10 mouse cellular contexts compared by ENCODE assay signal in the genomic region with DNA sequence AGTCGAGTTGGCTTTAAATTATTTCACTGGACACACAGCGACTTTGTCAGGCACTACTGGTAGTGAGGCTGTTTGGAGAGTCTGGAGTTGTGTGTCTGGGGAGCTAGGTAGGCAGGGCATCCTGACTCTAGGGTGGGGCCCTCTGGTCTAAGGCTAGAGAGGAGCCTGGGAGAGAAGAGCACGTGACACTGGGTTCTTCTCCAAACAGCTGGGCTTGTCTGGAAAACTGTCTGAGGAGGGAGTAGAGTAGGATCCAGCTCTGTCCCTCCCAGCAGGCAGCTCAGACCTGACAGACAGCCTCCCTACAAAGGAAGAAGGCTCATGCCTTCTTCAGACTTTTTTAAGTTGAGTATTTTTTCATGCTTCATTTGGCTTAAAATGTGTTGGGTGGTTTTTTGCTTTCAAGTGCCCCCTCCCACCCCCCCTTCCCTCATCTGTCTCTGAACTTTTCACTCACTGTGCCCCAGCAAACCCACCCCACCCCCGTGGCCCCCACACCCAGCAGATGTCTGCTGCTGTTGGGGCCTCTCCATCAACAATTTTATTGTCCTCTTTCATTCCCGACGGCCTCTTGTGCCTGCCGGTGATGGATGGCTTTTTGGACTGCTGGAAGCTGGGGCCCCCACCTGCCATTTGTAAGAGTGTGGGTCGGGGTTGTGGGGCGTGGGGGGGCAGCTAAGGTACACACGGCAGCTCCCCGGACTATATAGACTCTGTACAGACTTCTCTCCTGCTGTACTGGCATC. TPM values are rescaled to one million over a fixed set of nuclear protein-coding genes. Genes with fewer than 3 reads are reported as not detected.
DNase-seq lines count a peak whose midpoint lies in the region; ATAC-seq and TF ChIP-seq lines count a peak whose summit lies in the region.
"Had no signal": no experiment of that assay in that cellular context is flagged by ENCODE, and none has a peak within 500 bp of the region (broad histone marks: within the 10 kb centered on the region; RNA-seq: fewer than 3 reads in every experiment).

No protein-coding gene starts in this region.

- WGBS in intestine, embryonic 14.5 days: 3% methylated on average over 11 of the region's 11 CpGs
- 4% methylated on average over 11 of the region's 11 CpGs for WGBS in intestine, postnatal 0 days
- 15% methylated on average over 11 of the region's 11 CpGs for WGBS in heart, adult 2 months
- 2% methylated on average over 11 of the region's 11 CpGs for WGBS in limb, embryonic 14.5 days

- intact Hi-C loops in heart, adult 2 months (cut with DNase I): loop anchor here (2.0 kb wide), 1 partner anchor 24 kb away; no protein-coding TSS in a partner anchor

- no peaks in the 10 kb centered on the region for H3K79me2 ChIP-seq in heart, adult 2 months (replicated peaks; ENCODE audit: control insufficient read depth, insufficient read depth, low read length)

- H3K9ac ChIP-seq in intestine, embryonic 14.5 days (ENCODE audit: low read length): no peak overlapping the region
- H3K9ac ChIP-seq in intestine, postnatal 0 days (ENCODE audit: low read depth, low read length): no peak overlapping the region
- peak overlapping the region; percentile 58; the same call in 1 of the 2 replicates for H3K9ac ChIP-seq in ES-Bruce4 (ENCODE audit: low read depth, poor library complexity, severe bottlenecking)
- no peak overlapping the region for H3K9ac ChIP-seq in heart, adult 2 months (ENCODE audit: low read depth, low read length)
- H3K9ac ChIP-seq in limb, embryonic 14.5 days (ENCODE audit: low read depth, low read length, severe bottlenecking): no peak overlapping the region

- H3K9me3 ChIP-seq in intestine, embryonic 14.5 days (ENCODE audit: control insufficient read depth, low read length): no peaks in the 10 kb centered on the region
- no peaks in the 10 kb centered on the region for H3K9me3 ChIP-seq in intestine, postnatal 0 days (ENCODE audit: control insufficient read depth)
- H3K9me3 ChIP-seq in ES-Bruce4 (replicated peaks; ENCODE audit: control insufficient read depth, insufficient read depth, low read length, poor library complexity, severe bottlenecking): no peaks in the 10 kb centered on the region
- no peaks in the 10 kb centered on the region for H3K9me3 ChIP-seq in limb, embryonic 14.5 days (ENCODE audit: control insufficient read depth, low read length)

- no peaks in the 10 kb centered on the region for H3K36me3 ChIP-seq in intestine, embryonic 14.5 days (ENCODE audit: control insufficient read depth, insufficient read depth, low read length)
- H3K36me3 ChIP-seq in intestine, postnatal 0 days (ENCODE audit: control insufficient read depth, insufficient read depth): no peaks in the 10 kb centered on the region
- H3K36me3 ChIP-seq in ES-Bruce4 (ENCODE audit: control insufficient read depth, insufficient read depth, low read length, poor library complexity, severe bottlenecking): no peaks in the 10 kb centered on the region
- H3K36me3 ChIP-seq in heart, adult 2 months (ENCODE audit: control insufficient read depth, insufficient read depth, low read length): no peaks in the 10 kb centered on the region; the same call in 1 of the 2 replicates
- no peaks in the 10 kb centered on the region for H3K36me3 ChIP-seq in limb, embryonic 14.5 days (ENCODE audit: control insufficient read depth, insufficient read depth, low read length)

- H3K4me1 ChIP-seq in intestine, embryonic 14.5 days (replicated peaks; ENCODE audit: control insufficient read depth, insufficient read depth, low read length): peaks cover 54% of the 10 kb centered on the region
- peaks cover 4% of the 10 kb centered on the region; the same call in 1 of the 2 replicates for H3K4me1 ChIP-seq in intestine, postnatal 0 days (replicated peaks; ENCODE audit: control insufficient read depth, insufficient read depth, low read length)
- H3K4me1 ChIP-seq in ES-Bruce4 (ENCODE audit: control insufficient read depth, insufficient read depth, low read length): peaks cover 12% of the 10 kb centered on the region
- peaks cover 14% of the 10 kb centered on the region for H3K4me1 ChIP-seq in heart, adult 2 months (ENCODE audit: control insufficient read depth, insufficient read depth, low read length)
- H3K4me1 ChIP-seq in limb, embryonic 14.5 days (ENCODE audit: control insufficient read depth, insufficient read depth, low read length): peaks cover 64% of the 10 kb centered on the region

- H3K4me3 ChIP-seq in intestine, embryonic 14.5 days (ENCODE audit: low read depth, low read length): no peak overlapping the region
- H3K4me3 ChIP-seq in intestine, postnatal 0 days (ENCODE audit: low read depth, low read length): no peak overlapping the region
- no peak overlapping the region for H3K4me3 ChIP-seq in ES-Bruce4 (ENCODE audit: low read depth, low read length)
- no peak overlapping the region for H3K4me3 ChIP-seq in heart, adult 2 months
- no peak overlapping the region for H3K4me3 ChIP-seq in limb, embryonic 14.5 days (replicated peaks; ENCODE audit: low read length)
- H3K4me3 ChIP-seq: erythroblast, embryonic 14.5 days had no signal

- peak; percentile 63 for ATAC-seq in intestine, embryonic 14.5 days (replicated peaks; ENCODE audit: low FRiP score, low TSS enrichment, low read depth)
- no peak for ATAC-seq in intestine, postnatal 0 days
- peak; percentile 32; the same call in 1 of the 2 replicates for ATAC-seq in limb, embryonic 14.5 days (ENCODE audit: low FRiP score, low read depth)

- TF ChIP-seq EP300 in ES-Bruce4 (IDR thresholded peaks at IDR 0.05; ENCODE audit: insufficient read depth, low read depth, low read length): peak; percentile 49; the same call in 1 of the 2 replicates
- TF ChIP-seq EP300 in heart, adult 2 months (IDR thresholded peaks at IDR 0.05; ENCODE audit: insufficient read depth, low read depth, low read length): no peak

- no peak for DNase-seq in intestine, embryonic 14.5 days (ENCODE audit: low spot score)
- DNase-seq in heart, adult 2 months: peak; percentile 55 to 73
- no peak for DNase-seq in limb, embryonic 14.5 days (ENCODE audit: low spot score)
- DNase-seq in cerebellum, adult 9-10 months: no peak
- no peak for DNase-seq in right cerebral cortex, adult 18-20 months
- no peak for DNase-seq in layer of hippocampus, adult 9-10 months (ENCODE audit: low spot score)

- no peaks in the 10 kb centered on the region for H3K27me3 ChIP-seq in intestine, embryonic 14.5 days (replicated peaks; ENCODE audit: control insufficient read depth, insufficient read depth, low read length)
- H3K27me3 ChIP-seq in intestine, postnatal 0 days (replicated peaks; ENCODE audit: control insufficient read depth, insufficient read depth, low read length): no peaks in the 10 kb centered on the region
- H3K27me3 ChIP-seq in ES-Bruce4 (ENCODE audit: control insufficient read depth, insufficient read depth, low read length, poor library complexity, severe bottlenecking): no peaks in the 10 kb centered on the region
- H3K27me3 ChIP-seq in heart, adult 2 months (ENCODE audit: control insufficient read depth, insufficient read depth, low read length): no peaks in the 10 kb centered on the region
- H3K27me3 ChIP-seq in limb, embryonic 14.5 days (ENCODE audit: control insufficient read depth, insufficient read depth, low read length): no peaks in the 10 kb centered on the region

- peak overlapping the region; percentile 29 for H3K4me2 ChIP-seq in intestine, embryonic 14.5 days (ENCODE audit: low read length)
- H3K4me2 ChIP-seq in intestine, postnatal 0 days (replicated peaks; ENCODE audit: low read depth): no peak overlapping the region
- H3K4me2 ChIP-seq in limb, embryonic 14.5 days (replicated peaks; ENCODE audit: low read depth, low read length, severe bottlenecking): peak overlapping the region; percentile 28; the same call in 1 of the 2 replicates

- TF ChIP-seq POLR2A in ES-Bruce4 (IDR thresholded peaks at IDR 0.05; ENCODE audit: insufficient read depth, low read length): peak; percentile 7
- no peak for TF ChIP-seq POLR2A in heart, adult 2 months (IDR thresholded peaks at IDR 0.05; ENCODE audit: insufficient read depth, low read depth, low read length)
- no peak for TF ChIP-seq POLR2A in limb, embryonic 14.5 days (IDR thresholded peaks at IDR 0.05; ENCODE audit: borderline replicate concordance, extremely low read depth, insufficient read depth, insufficient read length)

- no peak for TF ChIP-seq CTCF in intestine, postnatal 0 days (IDR thresholded peaks at IDR 0.05; ENCODE audit: low read depth)
- no peak for TF ChIP-seq CTCF in ES-Bruce4 (IDR thresholded peaks at IDR 0.05; ENCODE audit: low read depth, low read length)
- no peak for TF ChIP-seq CTCF in heart, adult 2 months (IDR thresholded peaks at IDR 0.05)

- H3K27ac ChIP-seq in intestine, embryonic 14.5 days (ENCODE audit: low read depth): peak overlapping the region; percentile 77
- H3K27ac ChIP-seq in intestine, postnatal 0 days (ENCODE audit: low read depth, low read length): no peak overlapping the region
- H3K27ac ChIP-seq in ES-Bruce4 (ENCODE audit: insufficient read depth, low read length): peak overlapping the region; percentile 97
- peak overlapping the region; percentile 24; the same call in 1 of the 2 replicates for H3K27ac ChIP-seq in heart, adult 2 months
- H3K27ac ChIP-seq in limb, embryonic 14.5 days (replicated peaks; ENCODE audit: low read depth, low read length): peak overlapping the region; percentile 77

RNA-seq across cellular contexts. Expression of gene Il17rd, which starts 5.7 kb away (rescaled TPM):
- 2.7 and 3.3 TPM in 2 replicates for polyA plus RNA-seq in intestine, embryonic 14.5 days (2014; fragmentation: Nextera tagmentation; extraction: Ambion mirVana)
- polyA plus RNA-seq in intestine, postnatal 0 days (2015; fragmentation: Nextera tagmentation; extraction: Ambion mirVana): 0.73 and 0.86 TPM in 2 replicates
- polyA plus RNA-seq in ES-Bruce4 (2011; ENCODE audit: insufficient read depth, insufficient read length, low read depth, missing spikeins): 47.3 and 48.9 TPM in 2 replicates
- total RNA-seq in heart, adult 2 months (2021): 1 to 10 TPM; 3.2 to 4.5 TPM
- 2.1 and 3.8 TPM in 2 replicates for polyA plus RNA-seq in heart, adult 2 months (2012; rRNA removed)
- 15.4 and 19.1 TPM in 2 replicates for polyA plus RNA-seq in limb, embryonic 14.5 days (2012; rRNA removed)
- 6.0 and 9.3 TPM in 2 replicates for polyA plus RNA-seq in limb, embryonic 14.5 days (2014; fragmentation: Nextera tagmentation; extraction: Ambion mirVana)

RNA-seq across cellular contexts. Expression of gene Hesx1, which starts 50.2 kb away (rescaled TPM):
- polyA plus RNA-seq in intestine, embryonic 14.5 days (2014; fragmentation: Nextera tagmentation; extraction: Ambion mirVana): 0.31 and 0.37 TPM in 2 replicates
- polyA plus RNA-seq in intestine, postnatal 0 days (2015; fragmentation: Nextera tagmentation; extraction: Ambion mirVana): 0.26 and 0.35 TPM in 2 replicates
- 1.6 and 3.7 TPM in 2 replicates for polyA plus RNA-seq in ES-Bruce4 (2011; ENCODE audit: insufficient read depth, insufficient read length, low read depth, missing spikeins)
- not detected for total RNA-seq in heart, adult 2 months (2021)
- polyA plus RNA-seq in heart, adult 2 months (2012; rRNA removed): not detected in 2 replicates
- polyA plus RNA-seq in limb, embryonic 14.5 days (2012; rRNA removed): 0.14 TPM in 1 of 2 replicates, not detected in the other
- polyA plus RNA-seq in limb, embryonic 14.5 days (2014; fragmentation: Nextera tagmentation; extraction: Ambion mirVana): not detected in 2 replicates
- total RNA-seq: neutrophil, adult 5-6 weeks had no signal

Comparison
In these comparisons a context has a peak if more than half of its experiments do, and no peak if none do; other contexts are left out.
1. DNase-seq: peak in heart, adult 2 months (2 of 2); none in intestine, embryonic 14.5 days (single experiment), limb, embryonic 14.5 days (single experiment), cerebellum, adult 9-10 months (single experiment), right cerebral cortex, adult 18-20 months (single experiment) and layer of hippocampus, adult 9-10 months (single experiment).